Mouse (Mus musculus) neural tube, embryonic 11.5 days (tissue): ENCODE results near the gene Slc35a1. TPM values are rescaled to one million over a fixed set of nuclear protein-coding genes. Genes with fewer than 3 reads are reported as not detected.

Source experiments
- ATAC-seq: fragments of 200-750 bp; cut with Nextera tagmentation; 2 replicates; pipeline ENCODE4 v1.8.0; 2017; ENCODE audit warnings: moderate number of reproducible peaks, mild to moderate bottlenecking, moderate TSS enrichment, moderate library complexity; ENCODE audit not compliant: insufficient read depth, low FRiP score, low TSS enrichment
- DNase-seq: peaks from one replicate; pipeline ENCODE4 v3.0.0-alpha.2; 2015; ENCODE audit warnings: low spot score
- H3K27ac ChIP-seq: fragments of 300-500 bp; sonication (generic); 2 replicates; pipeline ENCODE4 v1.5.1; 2014; ENCODE audit warnings: low read depth, mild to moderate bottlenecking, low read length
- H3K27me3 ChIP-seq: fragments of 300-500 bp; sonication (generic); 2 replicates; pipeline ENCODE4 v1.6.1; 2014; ENCODE audit warnings: mild to moderate bottlenecking, low read length, mixed read lengths; ENCODE audit not compliant: control insufficient read depth, insufficient read depth
- H3K36me3 ChIP-seq: fragments of 300-500 bp; sonication (generic); 2 replicates; pipeline ENCODE4 v1.6.1; 2014; ENCODE audit warnings: mild to moderate bottlenecking, low read length, moderate library complexity, mixed read lengths; ENCODE audit not compliant: control insufficient read depth, insufficient read depth
- H3K4me1 ChIP-seq: fragments of 300-500 bp; sonication (generic); 2 replicates; pipeline ENCODE4 v1.6.1; 2014; ENCODE audit warnings: low read length, mixed read lengths; ENCODE audit not compliant: control insufficient read depth, insufficient read depth
- H3K4me2 ChIP-seq: fragments of 300-500 bp; sonication (generic); 2 replicates; pipeline ENCODE4 v1.6.1; 2014; ENCODE audit warnings: low read depth, mild to moderate bottlenecking, moderate library complexity
- H3K4me3 ChIP-seq: fragments of 300-500 bp; sonication (generic); 2 replicates; pipeline ENCODE4 v1.5.1; 2014; ENCODE audit warnings: low read depth, low read length
- H3K9ac ChIP-seq: fragments of 300-500 bp; sonication (generic); 2 replicates; pipeline ENCODE4 v1.6.1; 2014; ENCODE audit warnings: mild to moderate bottlenecking, low read length
- H3K9me3 ChIP-seq: fragments of 300-500 bp; sonication (generic); 2 replicates; pipeline ENCODE4 v1.6.1; 2016; ENCODE audit warnings: low read length; ENCODE audit not compliant: control insufficient read depth
- WGBS: fragments of 180-500 bp; shearing (Covaris S2); extraction: QIAGEN DNeasy Blood & Tissue Kit; methylation state at CpG from one replicate; pipeline ENCODE4 v1.1.7; 2014; 5-methylcytosine and 5-hydroxymethylcytosine counted together
- polyA plus RNA-seq: library from polyadenylated mRNA; unstranded; fragments of >200 nt; fragmentation: Nextera tagmentation; extraction: Ambion mirVana; gene quantifications from 2 replicates; pipeline ENCODE4 v1.2.1, GENCODE M21; 2014

The Slc35a1 gene
- polyA plus RNA-seq, 1 experiment from 2014 or later, result 53.0 TPM

- ATAC-seq (no peak), DNase-seq (no peak)
- H3K27me3 ChIP-seq, result no peaks in the 10 kb centered on the region
- no peaks in the 10 kb centered on the region for H3K9me3 ChIP-seq
- no peak overlapping the region for H3K4me3 ChIP-seq
- H3K36me3 ChIP-seq, result no peaks in the 10 kb centered on the region
- H3K9ac ChIP-seq, result no peak overlapping the region
- H3K4me2 ChIP-seq, result no peak overlapping the region
- WGBS, result 98% methylated on average over 12 of the region's 12 CpGs
- no peaks in the 10 kb centered on the region for H3K4me1 ChIP-seq
- H3K27ac ChIP-seq, result no peak overlapping the region
Observed at GRCm38 (mm10) chr4:34719421-34719820, 32.2 kb upstream of the Slc35a1 start.

- ATAC-seq, result no peak
- no peaks in the 10 kb centered on the region for H3K36me3 ChIP-seq
- no peak overlapping the region for H3K27ac ChIP-seq
- no peak overlapping the region for H3K4me2 ChIP-seq
- no peaks in the 10 kb centered on the region for H3K27me3 ChIP-seq
- H3K9me3 ChIP-seq, result no peaks in the 10 kb centered on the region
- H3K4me3 ChIP-seq, result no peak overlapping the region
- DNase-seq, result no peak
- WGBS, result 93% methylated on average over 1 of the region's 1 CpGs
- H3K9ac ChIP-seq, result no peak overlapping the region
- no peaks in the 10 kb centered on the region for H3K4me1 ChIP-seq
Observed at GRCm38 (mm10) chr4:34715062-34715461, 27.8 kb upstream of the Slc35a1 start.

DNA sequence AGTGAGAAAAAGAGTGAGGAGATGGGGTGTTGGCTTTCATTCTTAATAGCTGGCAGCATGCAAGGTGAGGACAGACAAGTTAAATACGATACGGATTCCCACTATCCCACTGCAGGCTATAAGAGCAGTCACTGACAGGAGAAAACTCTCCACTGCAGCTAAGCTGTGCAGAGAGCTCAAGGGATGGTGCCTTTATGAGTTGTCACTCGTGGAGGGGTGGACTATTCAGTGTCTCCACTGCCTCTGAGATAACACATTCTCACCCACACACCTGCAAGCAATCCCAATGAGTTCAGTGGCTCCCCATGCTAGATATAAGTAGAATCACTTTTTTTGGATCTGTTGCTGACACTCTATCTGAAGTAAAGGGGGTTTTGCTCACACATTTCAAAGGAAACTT is 20.9 kb upstream of the Slc35a1 start:
- Histone ChIP-seq H3K9ac (no peak overlapping the region), H3K4me3 (no peak overlapping the region), H3K36me3 (no peaks in the 10 kb centered on the region), H3K4me2 (no peak overlapping the region), H3K27me3 (no peaks in the 10 kb centered on the region), H3K4me1 (no peaks in the 10 kb centered on the region), H3K9me3 (no peaks in the 10 kb centered on the region), H3K27ac (no peak overlapping the region)
- ATAC-seq, result no peak
- no peak for DNase-seq
- WGBS, result 87% methylated on average over 3 of the region's 3 CpGs

DNA sequence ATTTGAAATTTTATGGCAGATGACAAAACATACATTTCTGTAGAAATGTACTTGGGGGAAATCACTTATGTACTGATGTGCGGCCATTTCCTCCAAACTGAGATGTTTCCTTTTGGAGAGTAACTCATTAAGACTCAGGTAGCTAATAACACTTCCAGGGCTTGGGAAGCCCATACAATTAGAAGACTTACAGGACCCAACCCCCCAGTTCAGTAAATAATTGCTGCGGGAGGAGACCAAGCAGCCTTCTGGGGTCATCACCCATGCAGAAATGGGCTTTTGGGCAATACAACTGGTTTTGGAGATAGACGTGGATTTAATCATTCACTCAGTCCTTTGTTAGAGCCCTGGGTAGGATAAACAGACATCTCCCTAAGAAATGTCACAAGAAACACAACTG is 20.0 kb upstream of the Slc35a1 start:
- ATAC-seq (no peak), DNase-seq (no peak)
- H3K4me1 ChIP-seq, result no peaks in the 10 kb centered on the region
- no peak overlapping the region for H3K27ac ChIP-seq
- 74% methylated on average over 3 of the region's 3 CpGs for WGBS
- H3K9me3 ChIP-seq, result no peaks in the 10 kb centered on the region
- no peak overlapping the region for H3K4me3 ChIP-seq
- H3K4me2 ChIP-seq, result no peak overlapping the region
- H3K27me3 ChIP-seq, result no peaks in the 10 kb centered on the region
- H3K36me3 ChIP-seq, result no peaks in the 10 kb centered on the region
- H3K9ac ChIP-seq, result no peak overlapping the region

DNA sequence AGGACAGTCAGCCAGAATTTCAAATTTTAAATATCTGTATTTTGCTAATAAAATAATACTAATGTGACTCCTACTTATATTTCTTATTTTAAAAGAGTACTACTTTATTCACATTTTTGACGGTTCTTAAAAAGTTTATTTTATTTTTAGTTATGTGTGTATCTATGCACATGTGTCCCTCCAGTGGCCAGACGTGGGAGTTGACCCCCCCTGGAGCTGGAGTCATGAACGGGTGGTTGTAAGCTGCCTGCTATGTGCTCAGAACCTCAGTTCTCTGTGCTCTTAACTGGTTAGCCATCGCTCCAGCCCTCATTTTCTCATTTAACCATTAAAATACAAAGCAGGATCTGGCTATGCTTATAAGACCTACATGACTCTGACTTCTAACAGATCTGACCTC is 15.8 kb upstream of the Slc35a1 start:
- no peaks in the 10 kb centered on the region for H3K9me3 ChIP-seq
- no peak overlapping the region for H3K4me3 ChIP-seq
- ATAC-seq, result no peak
- no peak overlapping the region for H3K27ac ChIP-seq
- H3K27me3 ChIP-seq, result no peaks in the 10 kb centered on the region
- H3K4me2 ChIP-seq, result no peak overlapping the region
- H3K36me3 ChIP-seq, result no peaks in the 10 kb centered on the region
- H3K4me1 ChIP-seq, result no peaks in the 10 kb centered on the region
- no peak overlapping the region for H3K9ac ChIP-seq
- WGBS, result 73% methylated on average over 4 of the region's 4 CpGs
- no peak for DNase-seq

GRCm38 (mm10) chr4:34702231-34702630 is 15.0 kb upstream of the Slc35a1 start:
- ATAC-seq (no peak), DNase-seq (no peak)
- Histone ChIP-seq H3K27ac (no peak overlapping the region), H3K36me3 (no peaks in the 10 kb centered on the region), H3K4me2 (no peak overlapping the region), H3K27me3 (no peaks in the 10 kb centered on the region), H3K9me3 (no peaks in the 10 kb centered on the region), H3K9ac (no peak overlapping the region), H3K4me3 (no peak overlapping the region), H3K4me1 (no peaks in the 10 kb centered on the region)
- 97% methylated on average over 11 of the region's 11 CpGs for WGBS

GRCm38 (mm10) chr4:34701528-34701927 is 14.3 kb upstream of the Slc35a1 start:
- no peaks in the 10 kb centered on the region for H3K36me3 ChIP-seq
- WGBS, result 44% methylated on average over 5 of the region's 5 CpGs
- ATAC-seq (peak; percentile 53; the same call in 1 of the 2 replicates), DNase-seq (peak; percentile 62)
- no peak overlapping the region for H3K4me2 ChIP-seq
- no peak overlapping the region for H3K4me3 ChIP-seq
- H3K27ac ChIP-seq, result no peak overlapping the region
- H3K9me3 ChIP-seq, result no peaks in the 10 kb centered on the region
- H3K27me3 ChIP-seq, result no peaks in the 10 kb centered on the region
- H3K9ac ChIP-seq, result no peak overlapping the region
- H3K4me1 ChIP-seq, result no peaks in the 10 kb centered on the region

DNA sequence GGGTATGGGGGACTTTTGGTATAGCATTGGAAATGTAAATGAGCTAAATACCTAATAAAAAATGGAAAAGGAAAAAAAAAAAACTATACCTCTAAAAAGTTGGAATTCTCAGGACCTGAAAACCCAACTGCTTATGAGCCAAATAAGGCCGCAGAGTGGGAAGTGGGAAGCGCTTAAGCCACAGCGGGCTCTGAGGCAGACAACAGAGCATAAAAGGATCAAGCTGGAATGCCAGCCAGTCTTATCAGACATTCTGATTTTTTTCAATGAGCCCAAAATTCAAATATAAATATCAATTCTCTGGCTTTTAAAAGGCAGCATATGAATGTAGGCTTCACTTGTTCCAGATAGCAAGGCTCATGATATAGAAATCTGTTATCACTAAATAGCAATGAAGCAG is 783 bp upstream of the Slc35a1 start:
- WGBS, result 93% methylated on average over 3 of the region's 3 CpGs
- Histone ChIP-seq H3K27me3 (no peaks in the 10 kb centered on the region), H3K9ac (no peak overlapping the region), H3K36me3 (no peaks in the 10 kb centered on the region), H3K4me2 (no peak overlapping the region), H3K4me1 (no peaks in the 10 kb centered on the region), H3K4me3 (no peak overlapping the region), H3K27ac (no peak overlapping the region), H3K9me3 (no peaks in the 10 kb centered on the region)
- DNase-seq, result no peak
- no peak for ATAC-seq

GRCm38 (mm10) chr4:34680530-34680929 is 6.7 kb downstream of the Slc35a1 start:
- H3K9ac ChIP-seq, result no peak overlapping the region
- no peak overlapping the region for H3K4me3 ChIP-seq
- ATAC-seq, result no peak
- no peaks in the 10 kb centered on the region for H3K27me3 ChIP-seq
- no peaks in the 10 kb centered on the region for H3K36me3 ChIP-seq
- no peaks in the 10 kb centered on the region for H3K9me3 ChIP-seq
- no peak overlapping the region for H3K4me2 ChIP-seq
- H3K4me1 ChIP-seq, result no peaks in the 10 kb centered on the region
- no peak overlapping the region for H3K27ac ChIP-seq
- 87% methylated on average over 5 of the region's 5 CpGs for WGBS
- no peak for DNase-seq
